Comparison of ENCODE assay signal across 10 mouse cellular contexts in the genomic region with DNA sequence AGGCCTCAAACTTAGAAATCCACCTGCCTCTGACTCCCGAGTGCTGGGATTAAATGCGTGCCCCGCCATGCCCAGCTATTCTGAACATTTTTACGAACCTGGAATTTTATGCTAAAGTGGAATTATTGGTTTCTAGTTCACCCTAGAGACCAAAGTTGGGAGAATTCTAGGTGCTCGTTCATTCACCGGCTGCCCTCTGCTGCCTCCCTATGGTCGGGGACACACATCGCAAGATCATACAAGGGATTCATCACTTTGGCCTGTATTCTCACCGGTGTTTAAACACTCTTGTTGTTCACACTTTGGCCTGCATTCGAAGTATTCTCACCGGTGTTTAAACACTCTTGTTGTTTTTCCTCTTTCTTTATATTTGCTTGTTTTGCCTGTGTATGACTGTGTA. TPM values are rescaled to one million over a fixed set of nuclear protein-coding genes. Genes with fewer than 3 reads are reported as not detected.
DNase-seq lines count a peak whose midpoint lies in the region; ATAC-seq and TF ChIP-seq lines count a peak whose summit lies in the region.
"Had no signal": no experiment of that assay in that cellular context is flagged by ENCODE, and none has a peak within 500 bp of the region (broad histone marks: within the 10 kb centered on the region; RNA-seq: fewer than 3 reads in every experiment).

No protein-coding gene starts in this region.

- peaks cover 4 to 10% of the 10 kb centered on the region in 2 experiments for H3K4me1 ChIP-seq in MEL (ENCODE audit: control insufficient read depth in 1 of 2, insufficient read depth in 2 of 2, low read length in 2 of 2)
- H3K4me1 ChIP-seq in heart, postnatal 0 days (ENCODE audit: control insufficient read depth, insufficient read depth), result peaks cover 18% of the 10 kb centered on the region

- no peak overlapping the region for H3K27ac ChIP-seq in MEL (ENCODE audit: control insufficient read depth, low read depth, low read length)
- H3K27ac ChIP-seq in heart, postnatal 0 days (ENCODE audit: low read depth), result no peak overlapping the region
- H3K27ac ChIP-seq: embryonic facial prominence, embryonic 12.5 days had no signal

- no peak overlapping the region for H3K4me3 ChIP-seq in MEL (ENCODE audit: control insufficient read depth in 1 of 2, insufficient read depth in 1 of 2, low read depth in 2 of 2, low read length in 2 of 2)
- no peak overlapping the region for H3K4me3 ChIP-seq in heart, postnatal 0 days (ENCODE audit: low read depth, low read length)
- H3K4me3 ChIP-seq: embryonic facial prominence, embryonic 12.5 days had no signal

- H3K79me2 ChIP-seq in MEL (ENCODE audit: control insufficient read depth, insufficient read depth, low read length, poor library complexity), result peaks cover 15% of the 10 kb centered on the region

- ATAC-seq in heart, postnatal 0 days (ENCODE audit: insufficient read depth, low read depth), result no peak

- TF ChIP-seq POLR2A in MEL (IDR thresholded peaks at IDR 0.05; ENCODE audit: control insufficient read depth in 1 of 2, insufficient read depth in 1 of 2, low read depth in 1 of 2, low read length in 2 of 2, poor library complexity in 1 of 2), result no peak

- peak; percentile 73 for DNase-seq in kidney, adult 18-20 months
- DNase-seq in kidney, adult 11 months, result no peak
- DNase-seq in MEL (ENCODE audit: low read depth, low spot score), result peak; percentile 84
- peak; percentile 68 for DNase-seq in cerebellum, adult 9-11 months
- DNase-seq in heart, postnatal 0 days (ENCODE audit: low spot score), result peak; percentile 43
- peak; percentile 62 to 71 for DNase-seq in left cerebral cortex, postnatal 36 days (ENCODE audit: low spot score in 2 of 2)
- peak; percentile 54 to 67 for DNase-seq in natural killer cell, adult 2 months (ENCODE audit: low spot score in 2 of 2)
- peak; percentile 25 to 54 for DNase-seq in thymus, adult 18-20 months

- intact Hi-C loops in left cerebral cortex, postnatal 36 days (cut with DNase I), result loop anchor here (1.0 to 2.0 kb wide), 3 partner anchors 126 to 164 kb away; a partner anchor contains a TSS

- WGBS in heart, postnatal 0 days, result 7% methylated on average over 11 of the region's 11 CpGs

- peaks cover 0 to 11% of the 10 kb centered on the region in 2 experiments; a peak in 2 of 4 replicates for H3K36me3 ChIP-seq in MEL (ENCODE audit: control insufficient read depth in 1 of 2, insufficient read depth in 2 of 2, low read length in 2 of 2)
- no peaks in the 10 kb centered on the region for H3K36me3 ChIP-seq in heart, postnatal 0 days (replicated peaks; ENCODE audit: control insufficient read depth, insufficient read depth, low read length)
- H3K36me3 ChIP-seq: embryonic facial prominence, embryonic 12.5 days had no signal

- H3K9ac ChIP-seq in MEL (ENCODE audit: control insufficient read depth, low read depth, low read length, poor library complexity, severe bottlenecking), result peak overlapping the region; percentile 37
- no peak overlapping the region for H3K9ac ChIP-seq in heart, postnatal 0 days (replicated peaks; ENCODE audit: low read depth, low read length)
- H3K9ac ChIP-seq: embryonic facial prominence, embryonic 12.5 days had no signal

- peak; percentile 91 for TF ChIP-seq RAD21 in MEL (IDR thresholded peaks at IDR 0.05; ENCODE audit: low read depth, low read length)

- no peaks in the 10 kb centered on the region for H3K27me3 ChIP-seq in MEL (ENCODE audit: control insufficient read depth in 1 of 2, insufficient read depth in 2 of 2, low read length in 2 of 2)
- H3K27me3 ChIP-seq in heart, postnatal 0 days (ENCODE audit: control insufficient read depth, insufficient read depth, low read length), result no peaks in the 10 kb centered on the region
- H3K27me3 ChIP-seq: embryonic facial prominence, embryonic 12.5 days had no signal

- TF ChIP-seq EP300 in MEL (IDR thresholded peaks at IDR 0.05; ENCODE audit: low read depth in 1 of 2, low read length in 2 of 2), result no peak
- no peak for TF ChIP-seq EP300 in heart, postnatal 0 days (IDR thresholded peaks at IDR 0.05; ENCODE audit: low read depth)

- H3K4me2 ChIP-seq in heart, postnatal 0 days (ENCODE audit: low read depth, low read length), result no peak overlapping the region
- H3K4me2 ChIP-seq: embryonic facial prominence, embryonic 12.5 days had no signal

- TF ChIP-seq CTCF in MEL (IDR thresholded peaks at IDR 0.05 in 2 of 3, conservative IDR thresholded peaks at IDR 0.05 in 1 of 3; ENCODE audit: control insufficient read depth in 1 of 3, insufficient read depth in 1 of 3, low read depth in 2 of 3, low read length in 3 of 3, poor library complexity in 1 of 3, severe bottlenecking in 1 of 3), result peak; percentile 81 to 96 (median 88)
- TF ChIP-seq CTCF in heart, postnatal 0 days (IDR thresholded peaks at IDR 0.05; ENCODE audit: low read depth), result peak; percentile 79

- H3K9me3 ChIP-seq in MEL (replicated peaks; ENCODE audit: insufficient read depth, low read length), result no peaks in the 10 kb centered on the region
- no peaks in the 10 kb centered on the region for H3K9me3 ChIP-seq in heart, postnatal 0 days (replicated peaks; ENCODE audit: control insufficient read depth, low read length)
- H3K9me3 ChIP-seq: embryonic facial prominence, embryonic 12.5 days; megakaryocyte, embryonic 14.5 days had no signal

TF ChIP-seq in MEL, 35 proteins besides CTCF, POLR2A, EP300 and RAD21:
- peak; percentile 90 for TF ChIP-seq SMC3 (IDR thresholded peaks at IDR 0.05; ENCODE audit: low read depth, low read length)
- TF ChIP-seq ZC3H11A (IDR thresholded peaks at IDR 0.05; ENCODE audit: low read depth, low read length), result peak; percentile 89
- no peak for TF ChIP-seq MYB (IDR thresholded peaks at IDR 0.05; ENCODE audit: low read depth, low read length)
- peak; percentile 15; the same call in 1 of the 2 replicates for TF ChIP-seq SIN3A (IDR thresholded peaks at IDR 0.05; ENCODE audit: low read length)

RNA-seq across cellular contexts. Expression of a gene that starts 3.0 kb away (rescaled TPM):
- total RNA-seq in MEL (2012; rRNA removed), result 9.3 and 9.7 TPM in 2 replicates
- 10 to 100 TPM in 1 of 2 experiments, not detected in 1; 26.6 TPM for polyA plus RNA-seq in MEL (2012; ENCODE audit: insufficient read depth in 1 of 2, insufficient read length in 2 of 2, low read depth in 1 of 2, low replicate concordance in 2 of 2, missing spikeins in 1 of 2)
- 12.7 and 17.1 TPM in 2 replicates for total RNA-seq in heart, postnatal 0 days (2014; rRNA removed; ENCODE audit: low replicate concordance)
- 11.3 and 12.0 TPM in 2 replicates for polyA plus RNA-seq in heart, postnatal 0 days (2015; fragmentation: Nextera tagmentation; extraction: Ambion mirVana)
- 10 to 100 TPM in 1 of 2 experiments, 1 to 10 TPM in 1; 9.0 to 10.4 TPM for total RNA-seq in left cerebral cortex, postnatal 36 days (2021)

RNA-seq across cellular contexts. Expression of a gene that starts 3.1 kb away (rescaled TPM):
- total RNA-seq in MEL (2012; rRNA removed), result 6.4 and 7.2 TPM in 2 replicates
- 10 to 100 TPM in 1 of 2 experiments, not detected in 1; 45.9 TPM for polyA plus RNA-seq in MEL (2012; ENCODE audit: insufficient read depth in 1 of 2, insufficient read length in 2 of 2, low read depth in 1 of 2, low replicate concordance in 2 of 2, missing spikeins in 1 of 2)
- 37.0 and 53.5 TPM in 2 replicates for total RNA-seq in heart, postnatal 0 days (2014; rRNA removed; ENCODE audit: low replicate concordance)
- 12.3 and 12.4 TPM in 2 replicates for polyA plus RNA-seq in heart, postnatal 0 days (2015; fragmentation: Nextera tagmentation; extraction: Ambion mirVana)
- total RNA-seq in left cerebral cortex, postnatal 36 days (2021), result 10 to 100 TPM; 68.7 to 68.8 TPM

RNA-seq across cellular contexts. Expression of a gene that starts 30.1 kb away (rescaled TPM):
- not detected in 2 replicates for total RNA-seq in MEL (2012; rRNA removed)
- not detected for polyA plus RNA-seq in MEL (2012; ENCODE audit: insufficient read depth in 1 of 2, insufficient read length in 2 of 2, low read depth in 1 of 2, low replicate concordance in 2 of 2, missing spikeins in 1 of 2)
- not detected in 2 replicates for total RNA-seq in heart, postnatal 0 days (2014; rRNA removed; ENCODE audit: low replicate concordance)
- not detected in 2 replicates for polyA plus RNA-seq in heart, postnatal 0 days (2015; fragmentation: Nextera tagmentation; extraction: Ambion mirVana)
- total RNA-seq in left cerebral cortex, postnatal 36 days (2021), result 1 to 10 TPM in 1 of 2 experiments, under 1 TPM in 1; 0.99 to 1.5 TPM

RNA-seq across cellular contexts. Expression of a gene that starts 54.0 kb away (rescaled TPM):
- total RNA-seq in MEL (2012; rRNA removed), result not detected in 2 replicates
- not detected for polyA plus RNA-seq in MEL (2012; ENCODE audit: insufficient read depth in 1 of 2, insufficient read length in 2 of 2, low read depth in 1 of 2, low replicate concordance in 2 of 2, missing spikeins in 1 of 2)
- not detected in 2 replicates for total RNA-seq in heart, postnatal 0 days (2014; rRNA removed; ENCODE audit: low replicate concordance)
- not detected in 2 replicates for polyA plus RNA-seq in heart, postnatal 0 days (2015; fragmentation: Nextera tagmentation; extraction: Ambion mirVana)
- total RNA-seq in left cerebral cortex, postnatal 36 days (2021), result under 1 TPM; 0.27 to 0.52 TPM
- polyA plus RNA-seq: embryonic facial prominence, embryonic 12.5 days had no signal
